Mouse (Mus musculus): ENCODE results near the gene Prlh.

The Prlh gene

DNA sequence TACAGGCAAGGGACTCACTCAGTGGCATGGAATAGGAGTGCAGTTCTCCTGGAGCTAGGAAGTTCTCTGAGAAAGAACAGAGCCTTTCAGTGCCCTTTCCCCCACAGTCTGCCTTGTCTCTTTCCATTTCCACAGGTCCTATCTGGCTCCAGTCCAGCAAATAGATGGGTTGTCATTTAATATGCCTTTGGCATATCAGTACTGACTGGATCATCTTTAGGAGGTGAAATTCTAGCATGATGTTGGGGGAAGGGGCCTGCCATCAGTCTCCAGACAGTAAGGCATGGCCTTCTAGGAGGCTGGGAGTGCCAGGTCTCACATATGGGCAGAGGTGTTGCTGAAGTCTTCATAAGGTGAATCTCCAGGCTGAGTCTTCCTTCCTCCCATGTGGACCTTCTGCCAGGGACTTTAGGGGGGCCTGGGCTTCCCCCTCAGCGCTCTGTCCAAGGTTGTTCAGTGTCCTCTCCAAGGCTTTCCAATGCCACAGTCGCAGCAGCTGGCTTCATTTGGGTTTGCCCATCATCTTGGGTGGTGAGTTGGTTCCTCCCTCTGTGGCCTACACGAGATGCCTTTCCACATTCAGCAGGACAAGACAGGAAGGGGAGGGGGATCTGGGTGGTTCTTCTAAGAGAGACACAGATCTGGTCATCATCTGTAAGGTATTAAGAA lies 49.1 kb downstream of the Prlh start:
- DNase-seq, result no peak

DNA sequence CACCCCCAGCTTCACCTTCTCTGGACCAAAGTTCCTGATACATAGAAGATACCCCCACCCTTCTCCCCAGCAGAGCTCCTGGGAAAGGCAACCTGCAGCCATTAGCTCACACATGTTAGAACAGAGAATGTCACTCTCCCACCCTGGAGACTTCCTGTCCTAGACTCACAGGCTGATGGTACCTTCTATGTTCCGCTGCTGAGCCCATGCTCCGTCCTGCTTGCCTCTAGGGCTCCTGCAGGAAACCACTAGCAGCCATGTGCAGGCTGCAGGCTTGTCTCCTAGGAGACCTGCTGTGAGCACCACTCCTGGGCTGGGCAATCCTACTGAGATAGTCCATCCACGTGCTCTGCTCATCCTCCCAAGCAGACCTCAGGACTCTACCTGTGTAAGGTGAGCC lies 49.7 kb downstream of the Prlh start:
- DNase-seq, result no peak

Measured in thymus, adult 18-20 months (tissue).